Mouse (Mus musculus): ENCODE results near the gene Pitpnm1.
"Not testable (repeated sequence)": the region's sequence is repeated elsewhere in the genome, so short reads cannot be mapped to it uniquely, and the experiment has no call there.

DNA sequence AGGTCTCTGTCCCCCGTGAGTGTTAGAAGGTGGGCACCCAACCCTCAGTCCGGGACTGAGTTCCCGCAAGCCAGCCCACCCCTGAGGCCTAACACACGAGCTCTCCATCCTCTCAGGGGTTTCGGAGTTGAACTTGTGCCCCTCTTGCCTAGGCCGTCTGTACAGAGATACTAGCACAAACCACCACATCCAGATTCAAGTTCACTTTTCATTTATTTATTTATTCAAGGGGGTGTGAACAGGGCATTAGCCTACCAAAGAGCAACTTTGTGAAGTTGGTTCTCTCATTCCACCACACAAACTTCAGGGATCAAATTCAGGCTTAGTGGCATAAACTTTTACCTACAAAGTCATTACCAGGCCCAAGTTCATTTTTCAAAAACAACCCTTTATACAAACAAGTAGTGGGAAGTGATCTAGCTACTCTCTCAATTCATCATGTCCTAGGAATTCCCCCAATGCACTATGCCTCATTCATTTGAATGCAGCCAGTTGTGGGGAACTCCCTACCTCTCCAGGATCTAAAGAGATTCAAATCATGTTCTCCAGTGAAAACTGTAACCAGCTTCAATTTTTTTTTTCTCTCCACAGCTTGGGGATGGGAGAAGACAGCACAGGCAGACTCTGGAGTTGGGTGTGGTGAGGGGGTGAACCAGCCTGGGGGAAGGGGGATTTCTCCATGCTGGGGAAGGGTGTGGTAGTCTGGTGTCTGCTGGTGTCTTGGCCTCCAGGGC is 35.6 kb downstream of the Pitpnm1 start:
- not testable (repeated sequence) for TF ChIP-seq MYOG (IDR thresholded peaks at IDR 0.05; ENCODE audit: control insufficient read depth in 1 of 3, insufficient read depth in 1 of 3, insufficient read length in 2 of 3, low read depth in 2 of 3); TCF12 (IDR thresholded peaks at IDR 0.05; ENCODE audit: insufficient read depth, poor library complexity, severe bottlenecking); POLR2A (IDR thresholded peaks at IDR 0.05; ENCODE audit: insufficient read length, low read depth); MAX (IDR thresholded peaks at IDR 0.05; ENCODE audit: low read depth); TCF3 (IDR thresholded peaks at IDR 0.05; ENCODE audit: insufficient read length, low read depth); POLR2AphosphoS2 (IDR thresholded peaks at IDR 0.05; ENCODE audit: insufficient read length, low read depth); REST (IDR thresholded peaks at IDR 0.05; ENCODE audit: insufficient read depth, insufficient read length); CEBPB (IDR thresholded peaks at IDR 0.05; ENCODE audit: insufficient read depth, poor library complexity, severe bottlenecking); SRF (IDR thresholded peaks at IDR 0.05; ENCODE audit: control insufficient read depth, insufficient read length, low read depth); MYOD1 (IDR thresholded peaks at IDR 0.05; ENCODE audit: control insufficient read depth in 1 of 3, insufficient read length in 2 of 3, low read depth in 2 of 3); USF1 (IDR thresholded peaks at IDR 0.05; ENCODE audit: low read depth)
